Mouse (Mus musculus) spleen, adult 18-20 months (tissue): Measurements from ENCODE around the gene Lrrc63.
A peak's percentile ranks its signal among the peaks of the same experiment; 100 is the strongest.
"Not testable (repeated sequence)": the region's sequence is repeated elsewhere in the genome, so short reads cannot be mapped to it uniquely, and the experiment has no call there.

Experiments used
- DNase-seq, 2 experiments: peaks; one replicate each; pipeline ENCODE4 v3.0.0; 2022; ENCODE audit warnings: mixed read lengths in 2 of 2

Lrrc63 gene

DNA sequence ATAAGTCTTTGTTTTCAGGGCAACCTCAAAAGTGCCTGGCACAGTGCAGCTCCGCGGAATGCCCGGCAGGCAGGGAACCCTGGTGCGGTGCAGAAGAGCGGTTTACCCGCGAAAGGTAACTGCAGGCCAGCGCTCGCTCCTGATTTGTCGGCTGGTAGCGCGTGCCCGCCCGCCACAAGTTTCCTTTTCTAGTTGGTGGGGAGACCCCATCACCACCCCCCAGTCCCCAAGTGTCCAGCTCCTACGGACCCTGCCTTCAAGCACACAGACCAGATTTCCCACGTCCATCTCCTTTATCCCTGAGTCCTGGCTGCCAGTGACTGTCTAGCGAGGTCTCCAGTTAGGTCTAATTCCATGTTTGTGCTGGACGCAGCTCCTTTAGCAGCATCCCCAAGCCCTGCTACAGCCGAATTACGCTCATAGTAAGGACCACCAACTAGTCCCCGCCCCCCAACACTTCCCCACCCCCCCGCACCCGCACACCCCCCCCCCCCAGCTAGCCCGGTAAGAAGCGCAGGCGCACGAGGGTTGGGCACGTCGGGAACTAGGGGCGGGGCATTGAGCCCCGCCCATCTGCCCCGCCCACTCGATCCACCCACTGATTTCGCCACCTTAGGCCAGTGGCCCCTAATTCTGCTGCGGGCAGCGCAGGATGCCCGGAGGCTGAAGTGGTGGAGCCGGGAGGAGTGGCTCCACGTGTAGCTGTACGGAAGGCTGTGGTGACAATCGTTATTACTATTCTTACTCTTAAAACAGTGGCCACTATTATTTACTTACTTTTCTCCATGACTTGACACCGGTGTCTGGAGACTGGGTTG lies at the start of gene Lrrc63, which contains the start of gene Lcp1:
Lrrc63 (minus strand) TSS at position 381 of the 818 bp plus-strand sequence.
Lcp1 (plus strand) TSS at position 601 of the 818 bp plus-strand sequence.
- DNase-seq, result peak; percentile 76 to 85

DNA sequence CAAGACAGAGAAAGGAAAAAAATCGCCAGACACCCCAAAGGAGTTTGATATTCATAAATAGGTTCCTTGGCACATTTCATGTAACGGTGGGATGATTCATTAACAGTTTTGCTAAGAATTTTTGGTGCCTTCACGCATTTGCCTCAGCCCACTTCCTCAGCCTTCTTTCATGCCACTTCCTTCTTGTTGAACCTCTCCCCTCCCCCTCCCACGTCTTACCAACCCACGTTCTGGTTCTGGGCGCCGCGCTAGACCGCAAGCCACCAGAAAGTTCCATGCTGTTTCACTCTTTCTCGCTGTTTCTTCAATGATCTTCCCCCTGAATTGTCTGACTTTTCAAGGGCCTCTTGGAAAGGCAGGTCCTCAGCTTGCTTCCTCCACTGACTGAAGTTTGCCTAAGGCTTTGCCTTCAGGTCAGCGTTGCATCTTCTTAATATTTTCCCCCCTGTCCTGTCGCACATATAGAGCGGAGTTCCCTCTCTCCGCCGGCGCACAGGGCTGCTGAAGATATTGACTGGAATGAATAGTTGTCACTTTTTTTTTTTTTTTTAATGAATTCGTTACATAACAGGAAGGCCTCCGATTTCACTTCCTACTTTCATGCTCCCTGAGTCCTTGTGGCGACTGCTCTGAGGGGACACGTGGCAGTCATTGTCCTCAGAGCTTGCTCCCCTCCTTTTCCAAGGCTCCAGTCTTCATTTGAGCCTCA lies 48.7 kb upstream of the Lrrc63 start:
- DNase-seq, result peak; percentile 64 to 72

DNA sequence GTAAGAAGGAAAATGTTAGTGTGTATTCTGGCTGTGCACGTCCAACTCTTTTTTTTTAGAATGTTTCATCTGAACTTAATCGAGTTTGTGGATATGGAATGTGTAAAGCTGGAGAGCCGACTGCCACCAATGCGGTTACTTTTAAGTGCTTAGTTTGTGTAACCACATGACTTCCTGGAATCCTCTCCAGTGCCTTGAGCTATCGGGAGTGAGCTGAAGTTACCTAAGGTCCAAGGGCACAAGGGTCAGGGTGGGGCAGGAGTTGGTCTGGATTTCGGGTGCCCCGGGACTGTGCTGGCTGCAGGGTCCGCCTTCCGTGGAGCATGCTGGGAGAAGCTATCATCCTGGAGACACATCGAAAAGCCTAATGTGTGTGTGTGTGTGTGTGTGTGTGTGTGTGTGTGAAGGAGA lies 48.1 kb upstream of the Lrrc63 start:
- peak; percentile 38 to 46 for DNase-seq

DNA sequence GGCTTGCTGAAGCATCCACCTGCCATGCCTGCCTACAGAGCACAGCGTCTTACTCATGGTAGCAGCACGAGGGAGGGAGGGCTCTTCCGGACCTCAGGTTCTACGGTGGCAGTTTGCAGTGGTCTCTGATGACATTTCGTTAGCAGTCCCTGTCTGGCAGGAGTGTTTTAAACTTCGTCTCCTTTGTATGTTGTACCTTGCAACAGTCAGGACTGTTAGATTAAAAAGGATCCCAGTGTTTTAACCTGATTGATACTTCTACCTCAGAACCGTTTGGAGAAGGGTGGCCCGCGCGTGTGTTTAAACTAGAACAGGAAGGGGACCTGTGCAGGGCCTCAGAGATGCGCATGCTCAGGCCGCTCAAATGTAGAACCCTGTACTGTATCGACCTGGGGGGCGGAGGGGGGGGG lies 47.7 kb upstream of the Lrrc63 start:
- DNase-seq, result peak; percentile 61 to 69

DNA sequence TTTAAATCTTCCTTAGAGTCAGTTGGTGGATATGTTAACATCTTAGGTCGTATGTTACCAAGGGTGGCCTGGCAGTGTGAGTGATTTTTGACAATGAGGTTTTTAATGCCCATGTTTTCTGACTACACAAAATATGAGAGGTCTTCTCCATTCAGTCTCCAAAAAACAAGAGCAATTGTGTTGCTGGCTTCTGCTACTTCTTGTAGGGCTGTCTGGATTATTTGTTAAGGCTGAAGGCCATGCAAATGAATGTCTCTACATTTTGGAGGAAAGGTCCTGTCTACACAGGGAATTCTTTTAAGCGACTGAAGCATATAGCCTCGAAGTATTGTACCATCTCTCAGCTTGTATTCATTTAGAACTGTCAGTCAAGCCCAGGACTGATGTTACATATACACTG lies 46.7 kb upstream of the Lrrc63 start:
- no peak for DNase-seq

DNA sequence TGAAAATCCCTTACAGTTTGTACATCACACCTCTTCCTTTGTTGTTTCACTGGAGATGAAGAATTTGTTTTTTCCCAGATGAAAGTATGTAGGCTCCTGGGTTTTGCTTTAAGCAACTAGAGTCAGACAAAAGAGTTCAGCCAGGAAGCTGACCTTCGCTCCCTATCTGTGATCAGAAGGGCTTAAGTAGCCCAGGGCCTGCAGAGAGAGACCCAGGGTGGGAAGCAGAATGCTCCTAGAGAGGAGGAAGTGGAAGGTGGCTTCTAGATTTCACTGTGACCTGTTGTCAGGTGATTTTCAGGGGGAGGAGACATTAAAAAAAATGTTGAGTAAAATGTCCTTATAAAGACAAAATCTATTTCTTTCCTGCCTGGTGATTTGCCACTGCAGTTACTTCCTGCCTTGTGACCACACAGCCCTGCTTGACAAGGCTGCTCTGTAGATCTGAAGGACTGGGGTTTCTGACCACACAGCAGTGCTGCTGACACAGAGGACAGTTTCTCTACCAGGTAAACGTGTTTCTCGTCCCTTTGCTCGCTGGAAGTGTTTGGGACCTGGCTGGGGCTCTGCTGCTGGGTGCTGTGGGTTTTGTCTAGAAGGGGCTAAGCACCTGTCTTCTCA lies 45.9 kb upstream of the Lrrc63 start:
- peak; percentile 52 to 65 for DNase-seq

DNA sequence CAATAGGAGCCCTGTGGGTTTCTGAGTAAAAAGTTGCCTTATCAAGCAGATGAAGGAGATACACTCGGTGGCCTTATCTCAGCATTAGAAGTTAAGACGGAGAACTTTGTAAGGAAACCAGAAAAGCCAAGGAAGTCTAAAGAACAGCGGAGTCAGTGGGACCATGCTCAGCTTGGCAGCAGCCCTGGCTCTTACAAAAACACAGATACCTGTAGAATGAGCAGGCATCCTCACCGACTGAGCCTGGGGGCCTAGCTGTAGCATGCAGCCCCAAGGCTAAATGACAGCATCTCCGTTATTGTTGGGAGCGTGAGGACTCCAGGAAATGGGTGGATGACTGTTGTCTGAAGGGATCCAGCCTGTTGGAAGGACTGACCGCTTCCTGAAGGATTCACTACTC lies 45.1 kb upstream of the Lrrc63 start:
- DNase-seq, result no peak

DNA sequence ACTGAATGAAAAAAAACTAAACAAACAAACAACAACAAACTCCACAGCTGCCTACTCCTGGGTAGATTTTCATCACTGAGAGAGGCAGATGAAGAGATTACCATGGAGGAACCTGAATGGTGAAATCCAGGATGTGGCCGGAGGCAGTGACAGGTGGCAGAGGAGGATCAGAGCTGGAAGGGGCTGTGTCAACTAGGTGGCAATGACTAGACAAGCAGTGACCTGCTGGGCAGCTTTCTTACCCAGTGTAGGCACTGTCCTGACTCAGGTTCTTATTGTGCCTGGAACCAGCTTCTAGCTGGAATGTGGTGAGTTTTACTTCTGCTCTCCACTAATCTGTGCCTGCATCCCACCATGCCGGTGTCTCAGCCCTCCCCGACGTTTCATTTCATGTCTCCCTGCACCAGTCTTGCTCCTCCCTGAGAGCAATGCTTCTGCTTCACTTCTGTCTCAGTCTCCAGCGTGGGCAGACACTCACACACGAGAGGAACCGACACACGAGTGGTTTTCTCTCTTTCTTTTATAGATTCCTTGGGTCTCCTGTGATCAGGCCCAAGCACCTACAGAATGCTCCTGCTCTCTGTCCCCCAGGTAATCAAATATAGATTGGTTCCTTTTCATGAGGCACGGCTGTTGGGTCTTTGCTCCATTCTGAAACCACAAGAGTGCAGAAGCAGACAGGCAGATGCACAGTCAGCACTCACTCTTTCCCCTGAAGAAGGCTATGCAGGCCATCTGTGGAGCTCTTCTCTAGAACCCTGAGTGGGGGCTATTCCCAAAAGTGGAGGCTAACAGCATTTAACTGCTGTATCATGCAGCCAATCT lies 44.3 kb upstream of the Lrrc63 start:
- DNase-seq, result peak in 1 of 2 experiments; percentile 16

DNA sequence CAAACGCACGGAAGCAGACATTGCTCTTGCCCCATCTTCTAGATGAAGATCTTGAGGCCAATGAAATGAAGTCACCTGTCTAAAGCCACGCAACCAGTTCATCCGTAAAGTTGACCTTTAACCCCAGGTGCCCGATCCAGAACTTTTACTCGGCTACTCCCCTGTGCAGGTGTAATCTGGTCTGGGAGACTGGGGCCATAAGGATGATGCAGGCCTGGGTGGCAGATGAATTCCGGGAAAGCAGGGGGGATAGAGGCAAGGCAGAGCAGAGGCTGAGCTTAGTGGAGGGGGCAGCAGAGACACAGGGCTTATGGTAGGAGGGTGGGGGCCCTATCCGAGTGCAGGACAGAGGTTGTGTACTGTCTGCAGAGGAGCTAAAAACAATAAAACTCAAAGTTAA lies 43.6 kb upstream of the Lrrc63 start:
- DNase-seq, result peak in 1 of 2 experiments; percentile 0

DNA sequence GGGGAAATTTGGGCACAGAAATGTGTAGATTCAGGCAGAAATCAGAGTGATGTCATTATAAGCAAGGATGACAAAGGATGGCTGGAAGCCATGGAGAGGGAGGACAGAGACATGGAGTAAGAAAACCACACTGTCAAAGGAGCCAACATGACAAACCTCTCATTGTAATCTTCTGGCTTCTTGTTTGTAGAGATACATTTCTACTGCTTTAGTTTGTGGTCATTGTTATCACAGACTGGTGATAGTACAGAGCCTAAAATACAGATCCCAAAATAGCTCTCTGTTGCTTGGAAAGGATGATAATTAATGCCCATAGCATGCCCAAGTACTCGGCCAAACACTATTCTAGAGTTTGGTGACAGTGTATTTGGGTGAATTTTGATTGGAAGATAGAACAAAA lies 39.9 kb upstream of the Lrrc63 start:
- no peak for DNase-seq

DNA sequence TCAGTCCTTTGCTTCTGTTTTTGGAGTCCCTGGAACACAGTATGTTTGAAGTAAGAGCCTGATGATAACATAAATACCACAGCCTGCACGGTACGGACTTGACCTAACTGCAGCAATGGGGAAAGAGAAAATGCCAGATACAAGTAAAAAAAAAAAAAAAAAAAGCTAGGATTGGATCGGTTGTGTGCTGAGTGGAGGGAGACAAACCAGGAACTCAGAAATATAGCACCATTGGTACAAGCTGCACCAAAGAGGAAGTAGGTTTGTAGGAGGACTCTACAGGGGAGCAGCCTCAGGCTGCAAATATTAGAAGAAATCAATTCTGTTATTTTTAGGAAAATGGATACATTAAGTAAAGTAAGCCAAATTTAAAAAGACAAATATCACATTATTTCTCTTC lies 37.8 kb upstream of the Lrrc63 start:
- DNase-seq, result no peak

DNA sequence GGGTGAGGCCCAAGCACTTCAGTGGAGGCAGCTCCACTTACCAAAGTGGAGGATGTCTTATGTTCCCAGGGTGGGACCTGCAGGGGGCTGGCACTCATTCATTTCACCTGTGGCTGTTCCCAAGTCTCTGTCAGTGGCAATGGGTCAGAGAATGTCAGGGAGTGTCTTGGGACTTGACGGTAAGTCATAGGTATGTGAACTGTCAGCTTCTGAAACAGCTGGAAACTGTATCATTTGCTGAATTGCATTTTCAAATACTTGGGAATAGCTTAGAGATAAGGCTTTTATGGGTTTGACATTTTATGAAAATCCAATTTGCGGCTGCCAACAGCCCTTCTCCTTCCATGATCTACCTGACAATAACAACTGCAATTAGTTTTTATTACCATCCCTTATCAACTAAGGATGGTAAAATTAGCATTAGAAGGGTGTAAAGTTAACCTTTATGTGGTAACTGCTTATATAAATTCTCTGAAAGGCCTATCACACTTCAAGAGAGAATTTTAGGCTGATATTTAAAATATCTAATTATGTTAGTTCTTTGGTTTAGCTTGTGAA lies 35.0 kb upstream of the Lrrc63 start:
- no peak for DNase-seq

DNA sequence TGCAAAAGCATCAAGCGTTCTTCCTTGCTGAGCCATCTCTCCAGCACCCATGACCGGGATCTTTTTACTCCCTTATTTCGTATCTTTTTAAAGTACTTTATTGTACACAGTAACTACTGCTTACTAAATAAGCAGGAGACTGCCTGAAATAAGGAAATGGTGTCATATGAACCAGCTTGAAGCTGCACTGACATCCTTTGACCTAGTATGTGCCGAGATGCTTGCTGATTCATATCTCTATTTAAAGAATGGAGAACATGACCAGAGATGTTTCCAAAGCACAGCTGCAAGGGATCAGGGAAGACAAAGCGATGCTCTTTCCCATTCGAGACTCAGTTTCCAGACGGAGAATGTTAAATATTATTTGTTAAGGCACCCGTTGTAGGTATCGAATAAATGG lies 33.7 kb upstream of the Lrrc63 start:
- no peak for DNase-seq

DNA sequence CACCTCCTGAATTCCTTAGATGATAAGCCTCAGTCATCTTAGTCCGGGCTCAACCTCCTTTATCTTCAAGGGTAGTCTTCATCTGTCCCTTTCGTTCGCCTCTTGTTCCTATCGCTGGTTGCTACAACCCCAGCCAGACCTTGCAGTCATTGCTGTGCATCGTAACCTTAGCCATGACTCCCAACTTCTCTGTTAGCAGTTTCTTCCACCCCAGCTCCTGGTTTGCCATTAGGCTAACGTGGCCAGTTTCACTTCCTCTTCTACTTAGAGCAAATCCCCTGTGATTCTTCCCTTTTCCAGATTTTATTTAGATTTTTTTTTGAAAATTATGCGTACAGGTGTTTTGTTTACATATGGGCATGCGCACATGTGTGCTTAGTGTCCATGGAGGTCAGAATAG lies 33.2 kb upstream of the Lrrc63 start:
- DNase-seq, result no peak

DNA sequence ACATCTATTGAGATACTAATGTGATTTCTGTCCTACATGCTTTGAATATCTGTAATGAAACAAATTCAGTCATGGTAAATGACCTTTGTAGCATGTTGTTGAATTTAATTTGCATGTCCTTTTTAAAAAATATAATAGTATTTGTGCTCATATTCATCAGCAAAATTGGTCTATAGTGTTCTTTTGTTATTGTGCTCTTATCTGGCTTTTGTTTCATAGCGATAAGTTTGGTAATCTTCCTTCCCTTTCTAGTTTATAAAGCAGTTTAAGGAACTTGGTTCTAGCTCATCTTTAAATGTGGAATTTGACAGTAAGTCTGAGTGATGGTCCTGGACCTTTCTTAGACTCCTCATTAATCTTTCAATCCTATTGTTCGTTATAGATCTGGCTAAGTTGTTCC lies 28.7 kb upstream of the Lrrc63 start:
- DNase-seq, result no peak

DNA sequence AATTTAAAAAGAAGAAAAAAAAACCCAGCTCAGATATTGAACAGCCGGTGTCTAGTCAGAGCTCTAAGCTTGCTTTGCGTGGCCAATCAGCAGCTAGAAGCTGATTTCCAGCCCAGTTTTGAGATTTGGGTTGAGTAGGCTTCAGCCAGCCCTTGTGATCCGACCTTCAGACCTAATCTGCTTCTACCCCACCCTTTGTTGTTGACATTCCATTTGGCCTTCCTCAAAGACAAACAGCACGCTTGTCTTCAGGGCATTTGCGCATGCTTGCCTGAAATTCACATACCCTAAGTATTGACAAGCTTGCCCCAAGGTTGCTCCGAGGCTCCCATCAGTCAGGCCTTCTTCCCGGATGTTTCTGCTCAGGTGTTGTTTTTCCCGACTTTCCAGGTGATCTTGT lies 23.8 kb upstream of the Lrrc63 start:
- DNase-seq, result no peak

DNA sequence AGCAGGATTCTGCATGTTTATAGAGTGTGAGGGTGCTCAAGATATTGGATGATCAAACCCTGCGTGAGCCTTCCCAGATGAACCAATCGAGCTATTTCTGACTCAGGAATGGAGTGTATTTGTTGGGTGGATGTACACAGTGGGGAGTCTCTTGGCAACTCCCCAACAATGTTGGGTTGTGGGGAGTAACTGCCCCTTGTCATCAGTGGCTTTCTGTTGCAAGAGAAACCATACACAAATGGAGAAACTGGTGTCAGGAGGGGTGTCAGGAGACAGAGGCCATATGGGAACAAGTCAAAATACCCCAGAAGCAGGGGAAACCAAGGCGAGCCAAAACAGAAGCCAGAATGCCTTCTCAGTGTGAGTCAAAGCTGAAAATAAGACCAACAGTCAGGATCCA lies 20.5 kb upstream of the Lrrc63 start:
- no peak for DNase-seq

DNA sequence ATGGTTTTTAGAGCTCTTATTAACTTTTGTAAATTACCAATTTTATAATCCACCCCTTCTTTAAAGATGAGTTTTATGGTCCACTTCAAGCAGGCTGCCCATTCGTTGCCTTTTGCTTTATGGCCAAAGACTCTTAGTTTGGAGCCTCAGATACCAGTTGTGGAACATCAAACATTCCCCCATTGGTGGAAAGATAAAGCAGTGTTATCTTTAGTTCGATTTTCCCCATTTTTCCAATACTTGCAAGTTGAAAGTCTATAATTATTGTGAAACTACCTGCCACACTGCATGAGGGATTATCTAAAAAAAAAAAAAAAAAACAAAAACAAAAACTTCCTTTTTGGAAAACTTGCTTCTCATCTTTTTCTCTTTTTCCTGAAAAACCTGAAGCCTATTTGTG lies 20.0 kb upstream of the Lrrc63 start:
- no peak for DNase-seq

DNA sequence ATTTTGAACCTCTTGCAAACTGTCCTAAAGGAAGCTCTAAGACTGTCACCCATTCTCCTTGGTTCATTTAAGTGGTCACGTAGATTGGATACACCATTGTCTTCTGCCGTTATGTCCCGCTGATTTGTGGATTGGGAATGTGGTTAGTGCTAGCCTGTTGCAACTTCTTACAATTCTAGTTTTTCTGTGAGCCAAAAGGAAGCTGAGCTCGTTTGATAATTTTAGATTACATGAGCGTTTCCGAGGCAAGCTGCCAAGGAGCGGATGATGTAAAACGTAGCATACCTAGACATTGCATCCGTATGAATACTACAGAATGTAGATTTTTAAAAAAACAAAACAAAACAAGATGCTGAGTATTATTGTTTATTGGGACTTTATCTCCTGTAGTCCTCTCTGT lies 17.5 kb upstream of the Lrrc63 start:
- no peak for DNase-seq

DNA sequence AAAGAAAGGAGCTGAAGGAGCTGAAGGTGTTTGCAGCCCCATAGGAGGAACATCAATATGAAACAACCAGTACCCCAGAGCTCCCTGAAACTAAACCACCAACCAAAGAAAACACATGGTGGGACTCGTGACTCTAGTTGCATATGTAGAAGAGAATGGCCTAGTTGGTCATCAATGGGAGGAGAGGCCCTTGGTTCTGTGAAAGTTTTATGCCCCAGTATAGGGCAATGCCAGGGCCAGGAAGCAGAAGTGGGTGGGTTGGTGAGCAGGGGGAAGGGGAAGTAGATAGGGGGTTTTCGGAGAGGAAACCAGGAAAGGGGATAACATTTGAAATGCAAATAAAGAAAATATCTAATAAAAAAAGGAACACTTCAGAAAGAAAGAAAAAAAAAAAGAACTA lies 17.0 kb upstream of the Lrrc63 start:
- DNase-seq, result not testable (repeated sequence)

DNA sequence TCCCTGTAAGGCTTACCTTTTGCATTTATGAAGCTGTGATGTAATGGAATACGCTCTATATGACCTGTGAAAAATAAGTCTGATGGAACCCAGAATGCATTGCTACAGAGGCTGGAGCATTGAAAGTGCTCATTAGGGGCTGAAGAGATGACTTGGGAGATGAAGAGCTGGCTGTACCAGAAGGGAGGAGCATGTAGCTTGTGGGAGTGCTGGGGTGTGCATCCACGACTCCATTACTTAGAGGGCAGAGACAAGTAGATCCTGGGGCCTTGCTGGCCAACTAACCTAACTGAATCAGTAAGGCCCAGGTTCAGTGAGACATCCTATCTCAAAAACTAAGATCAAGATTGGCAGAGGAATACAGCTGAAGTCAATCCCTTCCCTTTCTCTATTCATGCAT lies 8.5 kb upstream of the Lrrc63 start:
- no peak for DNase-seq

DNA sequence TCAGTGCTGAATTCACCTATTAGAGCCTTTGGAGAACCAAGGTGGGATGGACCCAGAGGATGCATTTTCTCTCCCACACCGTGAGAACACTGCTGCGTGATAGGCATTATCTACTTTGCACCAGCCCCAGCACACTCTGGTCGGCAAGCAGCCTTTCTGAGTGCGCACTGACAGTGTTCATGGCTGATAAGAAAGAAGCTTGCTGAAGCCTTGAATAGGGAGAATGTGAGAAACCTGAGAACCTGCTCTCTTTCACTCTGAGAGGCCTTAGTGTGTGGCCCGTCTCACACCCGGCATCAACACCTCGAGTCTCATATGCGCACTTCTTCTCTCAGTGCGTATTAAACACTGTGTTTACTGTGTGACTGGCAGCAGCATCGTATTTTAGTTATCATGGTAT lies 7.8 kb upstream of the Lrrc63 start:
- no peak for DNase-seq
